Mouse (Mus musculus) kidney, embryonic 16.5 days (tissue): ENCODE data around the gene Gpbp1l1. TPM values are rescaled to one million over a fixed set of nuclear protein-coding genes. Genes with fewer than 3 reads are reported as not detected.

Experiments
- ATAC-seq: fragments of 200-750 bp; cut with Nextera tagmentation; 2 replicates; pipeline ENCODE4 v1.8.0; 2017; ENCODE audit warnings: moderate TSS enrichment; ENCODE audit not compliant: low FRiP score, low TSS enrichment
- H3K27ac ChIP-seq: fragments of 300-500 bp; sonication (generic); 2 replicates; pipeline ENCODE4 v1.5.1; 2014; ENCODE audit warnings: low read length
- H3K27me3 ChIP-seq: fragments of 300-500 bp; sonication (generic); 2 replicates; pipeline ENCODE4 v1.6.1; 2014; ENCODE audit warnings: low read length, control low read depth, mixed read lengths; ENCODE audit not compliant: insufficient read depth
- H3K36me3 ChIP-seq: fragments of 300-500 bp; sonication (generic); 2 replicates; pipeline ENCODE4 v1.6.1; 2014; ENCODE audit warnings: low read length, control low read depth, mixed read lengths; ENCODE audit not compliant: insufficient read depth
- H3K4me1 ChIP-seq: fragments of 300-500 bp; sonication (generic); 2 replicates; pipeline ENCODE4 v1.6.1; 2014; ENCODE audit warnings: low read length, control low read depth, mixed read lengths; ENCODE audit not compliant: insufficient read depth
- H3K4me2 ChIP-seq: fragments of 300-500 bp; sonication (generic); replicated peaks from 2 replicates; pipeline ENCODE4 v1.6.1; 2014; ENCODE audit warnings: low read depth, low read length
- H3K4me3 ChIP-seq: fragments of 300-500 bp; sonication (generic); 2 replicates; pipeline ENCODE4 v1.5.1; 2014; ENCODE audit warnings: mild to moderate bottlenecking, low read length
- H3K9ac ChIP-seq: fragments of 300-500 bp; sonication (generic); replicated peaks from 2 replicates; pipeline ENCODE4 v1.6.1; 2014; ENCODE audit warnings: low read length
- H3K9me3 ChIP-seq: fragments of 300-500 bp; sonication (generic); 2 replicates; pipeline ENCODE4 v1.6.1; 2016; ENCODE audit warnings: low read length, control low read depth
- WGBS: fragments of 180-500 bp; shearing (Covaris S2); extraction: QIAGEN DNeasy Blood & Tissue Kit; methylation state at CpG from one replicate; pipeline ENCODE4 v1.1.7; 2014; 5-methylcytosine and 5-hydroxymethylcytosine counted together
- polyA plus RNA-seq: library from polyadenylated mRNA; unstranded; fragments of >200 nt; fragmentation: Nextera tagmentation; extraction: Ambion mirVana; gene quantifications from 2 replicates; pipeline ENCODE4 v1.2.1, GENCODE M21; 2015

Gene Gpbp1l1
- polyA plus RNA-seq: 37.3 and 42.4 TPM in 2 replicates

- peak within 1 kb of the TSS; percentile 83 for H3K4me2 ChIP-seq
- H3K4me3 ChIP-seq: peak within 1 kb of the TSS; percentile 89
- peak within 1 kb of the TSS; percentile 97 for H3K9ac ChIP-seq
- under 1% methylated on average over 76 of the region's 78 CpGs for WGBS
- H3K4me1 ChIP-seq: peaks cover 14% of the 10 kb centered on the region; the same call in 1 of the 2 replicates
- H3K36me3 ChIP-seq: peaks cover 14% of the 10 kb centered on the region; the same call in 1 of the 2 replicates
- peak within 1 kb of the TSS; percentile 98 for H3K27ac ChIP-seq
- no peaks in the 10 kb centered on the region for H3K9me3 ChIP-seq
- peak; percentile 97 for ATAC-seq
- H3K27me3 ChIP-seq: no peaks in the 10 kb centered on the region
These were observed at the start of gene Gpbp1l1 for GRCm38 (mm10) chr4:116557306-116558121. Gene Gpbp1l1 (plus strand): TSS chr4:116557658.

- H3K9ac ChIP-seq: no peak overlapping the region
- WGBS: 64% methylated on average over 2 of the region's 2 CpGs
- no peaks in the 10 kb centered on the region for H3K27me3 ChIP-seq
- H3K36me3 ChIP-seq: peaks cover 11% of the 10 kb centered on the region
- ATAC-seq: no peak
- no peak overlapping the region for H3K4me2 ChIP-seq
- H3K4me3 ChIP-seq: no peak overlapping the region
- H3K9me3 ChIP-seq: no peaks in the 10 kb centered on the region
- H3K27ac ChIP-seq: no peak overlapping the region
- no peaks in the 10 kb centered on the region for H3K4me1 ChIP-seq
These were observed 26.3 kb upstream of the Gpbp1l1 start for GRCm38 (mm10) chr4:116531109-116531508.

- no peaks in the 10 kb centered on the region for H3K27me3 ChIP-seq
- no peak overlapping the region for H3K4me2 ChIP-seq
- H3K4me3 ChIP-seq: no peak overlapping the region
- no peak overlapping the region for H3K27ac ChIP-seq
- no peaks in the 10 kb centered on the region for H3K4me1 ChIP-seq
- ATAC-seq: no peak
- H3K36me3 ChIP-seq: peaks cover 15% of the 10 kb centered on the region; the same call in 1 of the 2 replicates
- no peaks in the 10 kb centered on the region for H3K9me3 ChIP-seq
- H3K9ac ChIP-seq: no peak overlapping the region
These were observed 21.1 kb upstream of the Gpbp1l1 start for GRCm38 (mm10) chr4:116536351-116536750.

- Histone ChIP-seq H3K9ac (no peak overlapping the region), H3K4me3 (no peak overlapping the region), H3K4me1 (no peaks in the 10 kb centered on the region), H3K36me3 (peaks cover 15% of the 10 kb centered on the region; the same call in 1 of the 2 replicates), H3K27me3 (no peaks in the 10 kb centered on the region), H3K27ac (no peak overlapping the region), H3K9me3 (no peaks in the 10 kb centered on the region), H3K4me2 (no peak overlapping the region)
- ATAC-seq: no peak
- WGBS: 72% methylated on average over 3 of the region's 3 CpGs
These were observed 19.7 kb upstream of the Gpbp1l1 start for GRCm38 (mm10) chr4:116537737-116538136.

- peaks cover 8% of the 10 kb centered on the region; the same call in 1 of the 2 replicates for H3K36me3 ChIP-seq
- no peaks in the 10 kb centered on the region for H3K27me3 ChIP-seq
- 0 out of 2 replicates have a peak, but pooled peaks cover 3% of the 10 kb centered on the region for H3K4me1 ChIP-seq
- H3K9ac ChIP-seq: no peak overlapping the region
- no peaks in the 10 kb centered on the region for H3K9me3 ChIP-seq
- ATAC-seq: no peak
- WGBS: 89% methylated on average over 1 of the region's 1 CpGs
- no peak overlapping the region for H3K4me3 ChIP-seq
- no peak overlapping the region for H3K4me2 ChIP-seq
- H3K27ac ChIP-seq: no peak overlapping the region
These were observed 7.0 kb upstream of the Gpbp1l1 start for GRCm38 (mm10) chr4:116550432-116550831.

DNA sequence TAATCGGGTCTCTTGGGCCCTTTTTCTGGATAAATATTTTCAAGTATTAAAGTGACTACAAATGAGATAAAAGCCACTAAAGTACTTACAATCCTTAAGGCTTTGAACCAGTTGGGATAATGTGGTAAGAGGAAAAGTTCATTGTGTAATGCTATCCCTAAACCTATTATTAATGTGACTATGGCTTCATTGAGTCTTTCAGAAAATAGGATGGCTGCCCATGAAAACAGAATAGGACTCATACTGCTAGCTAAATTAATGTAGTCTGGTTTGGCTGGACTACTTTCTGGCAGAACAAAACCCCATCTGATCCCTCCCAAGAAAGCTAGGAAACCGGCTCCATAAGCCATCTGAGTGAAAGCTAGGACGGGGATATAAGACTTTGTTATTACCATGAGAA, 4.4 kb upstream of the Gpbp1l1 start:
- Histone ChIP-seq H3K27me3 (no peaks in the 10 kb centered on the region), H3K9me3 (no peaks in the 10 kb centered on the region), H3K36me3 (peaks cover 8% of the 10 kb centered on the region; the same call in 1 of the 2 replicates), H3K4me1 (peaks cover 7% of the 10 kb centered on the region; the same call in 1 of the 2 replicates), H3K4me3 (no peak overlapping the region), H3K4me2 (no peak overlapping the region), H3K27ac (no peak overlapping the region), H3K9ac (no peak overlapping the region)
- WGBS: 88% methylated on average over 3 of the region's 3 CpGs
- ATAC-seq: no peak

DNA sequence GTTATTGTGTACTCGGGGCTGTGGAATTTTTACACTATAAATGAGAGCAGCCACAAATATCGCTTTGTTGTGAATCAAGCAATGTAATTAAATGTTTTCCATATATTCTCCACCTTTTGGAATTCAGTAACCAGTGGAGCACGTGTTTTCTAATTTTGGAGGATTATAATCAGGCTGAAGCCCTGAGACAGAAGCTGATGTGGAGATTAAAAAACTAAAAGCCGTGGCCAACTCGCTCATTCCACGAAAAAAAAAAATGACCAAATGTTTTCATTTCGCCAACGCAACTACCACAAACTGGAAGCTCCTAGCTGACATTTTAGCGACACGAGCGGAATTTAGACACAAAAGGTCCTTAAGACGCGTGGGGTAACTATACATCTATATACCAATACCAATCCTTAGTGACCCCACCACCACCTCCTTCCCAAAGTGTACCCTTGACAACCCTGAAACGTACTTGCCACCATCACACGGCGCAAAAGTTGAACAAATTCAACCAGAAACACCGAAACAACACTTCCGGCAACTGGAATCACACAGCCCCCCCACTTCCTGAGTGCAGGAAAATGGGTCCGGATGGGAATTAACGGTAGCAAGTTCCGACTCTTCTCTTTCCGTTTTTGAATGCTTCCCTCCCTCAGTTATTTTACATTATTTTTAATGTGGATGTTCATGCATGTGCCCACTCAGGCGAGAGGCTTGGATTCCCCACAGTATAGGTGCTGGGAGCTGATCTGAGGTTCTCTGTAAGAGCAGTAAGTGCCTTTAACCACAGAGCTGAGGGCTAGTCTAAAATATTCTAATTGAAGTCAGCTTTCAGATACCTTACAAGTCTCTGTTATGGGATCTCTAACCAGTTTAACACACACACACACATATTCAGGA, 1.8 kb upstream of the Gpbp1l1 start, which contains the start of gene Tmem69:
TSS of gene Tmem69 (minus strand) at position 524 of the 888 bp plus-strand sequence.
- 5% methylated on average over 23 of the region's 23 CpGs for WGBS
- Histone ChIP-seq H3K27me3 (no peaks in the 10 kb centered on the region), H3K36me3 (peaks cover 8% of the 10 kb centered on the region; the same call in 1 of the 2 replicates), H3K9me3 (no peaks in the 10 kb centered on the region), H3K9ac (peak within 1 kb of the TSS; percentile 97), H3K4me2 (peak within 1 kb of the TSS; percentile 83), H3K4me1 (peaks cover 14% of the 10 kb centered on the region; the same call in 1 of the 2 replicates), H3K27ac (peak within 1 kb of the TSS; percentile 98), H3K4me3 (peak within 1 kb of the TSS; percentile 89)
- ATAC-seq: no peak

DNA sequence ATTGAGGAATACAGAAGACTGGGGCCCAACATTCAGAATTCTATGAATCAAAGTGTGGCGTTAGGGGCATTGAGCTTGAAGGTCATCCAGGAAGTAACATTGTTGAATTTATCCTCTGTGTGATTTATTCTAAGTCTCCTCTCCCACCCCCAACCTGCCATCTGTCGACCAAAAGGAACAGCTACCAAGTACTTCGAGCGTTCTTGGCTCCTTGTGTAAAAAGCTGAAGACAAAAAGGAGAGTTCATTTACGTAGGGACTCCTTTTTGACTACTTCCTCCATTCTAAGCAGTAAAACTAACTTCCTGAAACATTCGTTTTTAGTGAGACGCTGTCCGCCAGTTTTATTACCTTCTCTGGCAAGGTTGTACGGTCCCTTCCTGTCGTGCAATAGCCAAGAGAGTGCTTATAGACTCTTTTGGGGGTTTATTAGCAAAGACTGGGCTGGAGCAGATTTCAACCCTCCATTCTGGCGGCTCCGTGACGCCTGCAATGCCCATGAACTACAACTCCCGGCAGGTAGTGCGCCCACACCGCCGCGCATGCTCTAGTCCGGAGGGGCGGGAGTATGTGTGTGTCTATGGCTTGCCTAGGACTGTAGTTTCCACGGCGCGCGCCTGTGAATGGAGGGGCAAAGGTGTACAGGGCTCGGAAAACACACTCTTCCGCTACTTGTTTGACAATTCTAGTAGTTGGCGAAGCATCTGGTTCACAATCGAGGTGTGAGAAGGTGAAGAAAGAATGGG, 725 bp upstream of the Gpbp1l1 start:
- ATAC-seq: peak; percentile 97

More for the DNA sequence above, 725 bp upstream of the Gpbp1l1 start:
- peaks cover 10% of the 10 kb centered on the region; the same call in 1 of the 2 replicates for H3K36me3 ChIP-seq
- H3K9ac ChIP-seq: peak overlapping the region; percentile 97
- H3K4me1 ChIP-seq: peaks cover 14% of the 10 kb centered on the region; the same call in 1 of the 2 replicates
- peak overlapping the region; percentile 98 for H3K27ac ChIP-seq
- H3K4me3 ChIP-seq: peak overlapping the region; percentile 89
- H3K4me2 ChIP-seq: peak overlapping the region; percentile 83
- H3K27me3 ChIP-seq: no peaks in the 10 kb centered on the region
- under 1% methylated on average over 28 of the region's 28 CpGs for WGBS
- no peaks in the 10 kb centered on the region for H3K9me3 ChIP-seq
